Mouse (Mus musculus) forebrain, embryonic 11.5 days (tissue): ENCODE results near the gene Fcho1. TPM values are rescaled to one million over a fixed set of nuclear protein-coding genes. Genes with fewer than 3 reads are reported as not detected.

Experiments used
- ATAC-seq: fragments of 200-750 bp; cut with Nextera tagmentation; replicated peaks from 2 replicates; pipeline ENCODE4 v1.8.0; 2017; ENCODE audit warnings: moderate TSS enrichment; ENCODE audit not compliant: low FRiP score
- DNase-seq: peaks from one replicate; pipeline ENCODE4 v3.0.0-alpha.2; 2017; ENCODE audit warnings: low spot score
- H3K27ac ChIP-seq: fragments of 300-500 bp; sonication (generic); 2 replicates; pipeline ENCODE4 v1.5.1; 2014; ENCODE audit warnings: low read depth, low read length
- H3K27me3 ChIP-seq: fragments of 300-500 bp; sonication (generic); 2 replicates; pipeline ENCODE4 v1.6.1; 2014; ENCODE audit warnings: mild to moderate bottlenecking, low read length, mixed read lengths; ENCODE audit not compliant: control insufficient read depth, insufficient read depth
- H3K36me3 ChIP-seq: fragments of 300-500 bp; sonication (generic); 2 replicates; pipeline ENCODE4 v1.6.1; 2014; ENCODE audit warnings: mild to moderate bottlenecking, low read length, moderate library complexity, mixed read lengths; ENCODE audit not compliant: control insufficient read depth, insufficient read depth
- H3K4me1 ChIP-seq: fragments of 300-500 bp; sonication (generic); replicated peaks from 2 replicates; pipeline ENCODE4 v1.6.1; 2014; ENCODE audit warnings: low read length, mixed read lengths; ENCODE audit not compliant: control insufficient read depth, insufficient read depth
- H3K4me2 ChIP-seq: fragments of 300-500 bp; sonication (generic); 2 replicates; pipeline ENCODE4 v1.6.1; 2014; ENCODE audit warnings: low read depth, mild to moderate bottlenecking, low read length, moderate library complexity, mixed read lengths; ENCODE audit not compliant: severe bottlenecking
- H3K4me3 ChIP-seq: fragments of 300-500 bp; sonication (generic); 2 replicates; pipeline ENCODE4 v1.5.1; 2014; ENCODE audit warnings: low read depth, low read length
- H3K9ac ChIP-seq: fragments of 300-500 bp; sonication (generic); 2 replicates; pipeline ENCODE4 v1.6.1; 2014; ENCODE audit warnings: low read length
- H3K9me3 ChIP-seq: fragments of 300-500 bp; sonication (generic); 2 replicates; pipeline ENCODE4 v1.6.1; 2016; ENCODE audit warnings: low read length, mixed read lengths; ENCODE audit not compliant: control insufficient read depth
- WGBS: fragments of 180-500 bp; shearing (Covaris S2); extraction: QIAGEN DNeasy Blood & Tissue Kit; methylation state at CpG from one replicate; pipeline ENCODE4 v1.1.7; 2014; 5-methylcytosine and 5-hydroxymethylcytosine counted together
- polyA plus RNA-seq: library from polyadenylated mRNA; unstranded; fragments of >200 nt; fragmentation: Nextera tagmentation; extraction: Ambion mirVana; gene quantifications from 2 replicates; pipeline ENCODE4 v1.2.1, GENCODE M21; 2014

The Fcho1 gene
- polyA plus RNA-seq, 1 experiment from 2014 or later, result 21.3 TPM

DNA sequence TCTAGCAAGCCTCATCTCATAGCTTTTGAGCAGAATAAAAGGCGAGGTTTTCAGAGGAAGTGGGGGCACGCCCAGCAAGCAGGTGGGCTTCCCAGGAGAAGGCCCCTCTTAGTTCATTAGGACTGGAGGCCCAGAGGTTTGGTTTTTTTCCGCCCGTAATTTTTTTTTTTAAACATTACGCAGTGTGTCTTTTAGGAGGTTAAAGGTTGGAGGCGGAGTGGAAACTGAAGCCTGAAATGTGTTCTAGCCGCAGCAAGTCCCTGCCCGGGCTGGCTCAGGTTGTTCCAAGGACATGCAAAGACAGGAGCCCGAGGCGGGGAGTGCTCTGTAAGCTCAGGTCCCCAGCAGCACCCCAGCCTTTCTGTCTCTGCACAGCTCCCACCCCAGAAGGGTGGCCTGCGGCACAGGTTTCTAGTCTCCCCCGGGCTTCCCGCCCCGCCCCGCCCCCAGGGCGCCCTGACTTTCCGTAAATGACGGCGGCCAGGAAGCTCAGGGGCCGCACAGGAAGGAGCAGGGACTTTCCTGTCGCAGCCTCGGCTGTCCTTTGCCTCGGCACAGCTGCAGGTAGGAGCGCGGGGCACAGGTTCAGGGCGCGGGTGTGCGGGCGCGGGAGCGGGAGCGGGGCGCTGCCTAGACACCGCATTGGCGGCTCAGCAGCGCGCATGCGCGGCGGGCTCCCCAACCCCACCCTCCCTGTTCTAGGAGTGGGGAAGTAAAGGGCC is 49.3 kb downstream of the Fcho1 start, which contains the start of gene Jak3:
Jak3 (plus strand) TSS at position 277 of the 722 bp plus-strand sequence.
- Histone ChIP-seq H3K27me3 (peaks cover 53% of the 10 kb centered on the region), H3K36me3 (no peaks in the 10 kb centered on the region), H3K4me2 (peak within 1 kb of the TSS; percentile 94), H3K9ac (peak within 1 kb of the TSS; percentile 72), H3K4me1 (peaks cover 7% of the 10 kb centered on the region; the same call in 1 of the 2 replicates), H3K27ac (no peak within 1 kb of the TSS), H3K4me3 (peak within 1 kb of the TSS; percentile 59), H3K9me3 (no peaks in the 10 kb centered on the region)
- 2% methylated on average over 36 of the region's 40 CpGs for WGBS
- DNase-seq (peak; percentile 81), ATAC-seq (0 out of 2 replicates have a peak, but pooled peaks have one; percentile 25)

DNA sequence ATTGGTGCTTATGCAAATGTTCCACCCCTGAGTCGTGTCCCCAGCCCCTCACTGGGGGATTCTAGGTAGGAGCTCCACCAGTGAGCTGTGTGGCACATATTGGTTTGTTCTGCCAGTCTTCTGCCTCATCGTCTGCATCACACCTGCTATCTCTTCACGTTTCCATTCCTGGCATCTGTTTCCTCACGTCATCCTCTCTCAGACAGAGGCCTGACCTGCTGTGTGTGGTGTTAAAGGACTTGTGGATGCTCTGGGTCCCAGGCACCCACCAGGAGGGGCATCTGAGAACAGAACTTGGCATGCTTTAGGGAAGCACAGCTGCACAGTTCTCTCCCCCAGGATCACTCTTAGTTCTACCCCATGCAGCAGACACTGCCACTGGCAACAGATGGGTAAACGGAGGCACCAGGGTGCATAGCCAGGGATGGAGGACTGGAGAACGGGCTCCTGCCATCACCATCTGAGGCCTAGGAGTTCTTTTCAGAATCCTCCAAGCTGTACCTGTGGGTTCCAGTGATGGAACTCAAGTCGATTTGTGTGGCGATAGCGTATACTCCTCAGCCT is 50.0 kb downstream of the Fcho1 start:
- H3K27ac ChIP-seq, result no peak overlapping the region
- no peak overlapping the region; the same call in 1 of the 2 replicates for H3K9ac ChIP-seq
- DNase-seq, result no peak
- no peaks in the 10 kb centered on the region for H3K36me3 ChIP-seq
- H3K4me1 ChIP-seq, result peaks cover 8% of the 10 kb centered on the region; the same call in 1 of the 2 replicates
- 29% methylated on average over 9 of the region's 9 CpGs for WGBS
- no peak overlapping the region; the same call in 1 of the 2 replicates for H3K4me2 ChIP-seq
- peaks cover 47% of the 10 kb centered on the region for H3K27me3 ChIP-seq
- no peaks in the 10 kb centered on the region for H3K9me3 ChIP-seq
- ATAC-seq, result no peak
- peak overlapping the region; percentile 59; the same call in 1 of the 2 replicates for H3K4me3 ChIP-seq

DNA sequence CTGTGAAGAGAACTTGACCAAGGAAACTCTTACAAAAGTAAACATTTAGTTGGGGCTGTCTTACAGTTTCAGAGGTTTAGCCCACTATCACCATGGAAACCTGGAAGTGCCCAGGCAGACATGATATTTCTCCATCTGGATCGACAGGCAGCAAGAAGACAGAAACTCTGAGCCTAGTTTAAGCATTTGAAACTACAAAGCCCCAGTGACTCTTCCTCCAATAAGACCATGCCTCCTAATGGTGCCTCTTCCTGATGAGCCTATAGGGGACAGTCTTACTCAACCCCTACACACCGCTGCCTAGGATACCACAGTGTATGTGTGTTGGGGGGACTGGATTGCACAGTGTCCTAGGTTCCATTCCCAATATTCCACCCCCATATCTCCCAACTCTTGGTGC is 51.4 kb downstream of the Fcho1 start:
- Histone ChIP-seq H3K36me3 (no peaks in the 10 kb centered on the region), H3K9me3 (no peaks in the 10 kb centered on the region), H3K9ac (no peak overlapping the region), H3K4me1 (peaks cover 11% of the 10 kb centered on the region), H3K27ac (no peak overlapping the region), H3K27me3 (peaks cover 38% of the 10 kb centered on the region), H3K4me3 (no peak overlapping the region), H3K4me2 (no peak overlapping the region)
- 76% methylated on average over 2 of the region's 2 CpGs for WGBS
- DNase-seq (no peak), ATAC-seq (no peak)

DNA sequence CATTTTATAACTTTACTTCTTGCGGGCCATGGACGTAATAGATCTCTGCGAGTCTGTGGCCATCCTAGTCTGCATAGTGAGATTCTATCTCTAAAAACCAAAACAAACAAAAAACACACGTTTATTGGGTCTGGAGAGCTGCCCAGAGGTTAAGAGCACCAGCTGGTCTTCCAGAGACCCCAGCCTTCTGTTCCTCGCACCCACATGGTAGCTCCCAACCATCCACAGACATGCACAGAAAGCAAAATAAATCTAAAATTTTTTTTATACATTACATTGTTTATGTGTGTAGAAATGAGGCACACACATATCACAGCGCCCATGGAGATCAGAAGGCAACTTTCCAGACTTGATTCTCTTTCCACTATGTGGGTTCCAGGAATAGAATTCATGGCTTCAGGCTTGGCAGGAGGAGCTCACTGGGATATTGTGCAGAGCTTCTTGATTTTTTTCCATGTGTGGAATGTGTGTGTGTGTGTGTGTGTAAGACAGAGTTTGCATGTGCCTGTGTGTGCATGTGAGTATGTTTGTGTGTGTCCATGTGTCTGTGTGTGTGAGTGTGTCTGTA is 53.3 kb downstream of the Fcho1 start:
- H3K4me2 ChIP-seq, result peak overlapping the region; percentile 96; the same call in 1 of the 2 replicates
- H3K4me3 ChIP-seq, result peak overlapping the region; percentile 61; the same call in 1 of the 2 replicates
- H3K27ac ChIP-seq, result no peak overlapping the region
- peaks cover 23% of the 10 kb centered on the region for H3K27me3 ChIP-seq
- DNase-seq (no peak), ATAC-seq (no peak)
- peaks cover 19% of the 10 kb centered on the region for H3K4me1 ChIP-seq
- 67% methylated on average over 6 of the region's 6 CpGs for WGBS
- no peak overlapping the region; the same call in 1 of the 2 replicates for H3K9ac ChIP-seq
- no peaks in the 10 kb centered on the region for H3K36me3 ChIP-seq
- H3K9me3 ChIP-seq, result no peaks in the 10 kb centered on the region

DNA sequence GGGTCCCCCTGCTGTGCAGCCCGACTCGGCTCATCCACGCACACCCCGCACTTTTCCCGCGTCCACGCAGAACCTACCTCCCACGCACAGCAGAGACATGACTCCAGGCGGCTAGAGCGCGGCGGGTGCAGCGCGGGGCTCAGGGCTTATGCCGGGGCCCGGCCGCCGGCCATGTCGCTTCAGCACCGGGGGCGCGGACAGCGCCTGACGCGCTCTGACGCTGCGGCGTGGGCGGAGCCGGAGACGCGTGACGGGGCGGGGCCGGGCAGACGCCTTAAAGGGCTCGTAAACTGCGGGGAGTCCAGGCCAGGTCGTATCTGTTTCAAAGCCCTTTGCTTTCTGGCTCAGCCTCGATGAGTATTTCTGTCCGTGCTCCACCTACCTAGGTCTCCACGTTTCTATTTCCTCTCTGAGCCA is 54.0 kb downstream of the Fcho1 start, which contains the start of gene Unc13a:
Unc13a (minus strand) TSS at position 209 of the 417 bp plus-strand sequence.
- Histone ChIP-seq H3K27me3 (peaks cover 18% of the 10 kb centered on the region), H3K4me2 (peak within 1 kb of the TSS; percentile 96), H3K4me1 (peaks cover 19% of the 10 kb centered on the region), H3K4me3 (peak within 1 kb of the TSS; percentile 61), H3K9me3 (no peaks in the 10 kb centered on the region), H3K36me3 (no peaks in the 10 kb centered on the region), H3K27ac (peak within 1 kb of the TSS; percentile 25; the same call in 1 of the 2 replicates), H3K9ac (peak within 1 kb of the TSS; percentile 53)
- peak; percentile 68 for ATAC-seq
- peak; percentile 95 for DNase-seq
- WGBS, result under 1% methylated on average over 42 of the region's 42 CpGs

DNA sequence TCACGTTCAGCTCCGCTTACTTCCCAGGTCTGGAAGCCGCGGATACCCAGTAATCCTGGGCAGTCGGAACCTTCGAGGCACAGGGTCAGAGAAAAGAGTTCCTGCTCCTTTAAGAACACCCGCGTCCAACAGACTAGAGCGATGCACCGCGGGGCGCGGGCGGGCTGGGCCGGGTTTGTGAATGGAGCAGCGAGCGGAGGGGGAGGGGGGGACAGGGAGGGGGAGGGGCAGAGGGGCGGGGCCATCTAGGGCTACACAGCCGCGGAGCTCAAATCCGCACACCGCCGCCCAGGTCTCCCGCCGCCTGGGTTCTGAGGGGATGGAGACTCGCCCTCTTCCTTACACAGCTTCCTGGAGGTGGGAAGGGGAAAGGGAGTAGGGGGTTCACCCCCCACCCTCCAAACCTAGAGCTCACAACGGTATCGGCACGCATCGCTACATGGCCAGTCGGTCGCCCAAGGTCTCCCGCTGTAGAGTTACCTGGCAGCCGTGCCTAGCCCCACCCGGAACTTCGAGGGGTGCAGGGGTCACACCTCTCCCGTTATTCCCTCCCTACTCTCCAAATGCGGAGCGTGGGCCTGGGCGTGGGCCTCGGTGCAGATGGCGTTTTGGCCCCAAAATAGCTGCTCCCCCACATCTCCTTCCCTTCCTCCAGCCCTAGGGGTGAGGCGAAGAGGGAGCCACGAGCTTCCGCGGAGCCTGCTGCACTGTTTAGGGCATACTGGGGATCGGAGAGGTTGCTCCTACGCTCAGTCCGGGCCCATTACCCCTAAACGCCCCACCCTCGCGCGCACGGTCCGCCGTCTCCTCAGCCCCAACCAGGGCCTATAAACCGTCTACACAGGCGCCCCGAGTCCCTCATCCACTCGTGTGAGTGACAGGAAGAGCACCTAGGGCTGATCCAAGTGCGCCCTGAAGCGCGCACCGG is 54.6 kb downstream of the Fcho1 start:
- peak; percentile 63 for ATAC-seq

DNA sequence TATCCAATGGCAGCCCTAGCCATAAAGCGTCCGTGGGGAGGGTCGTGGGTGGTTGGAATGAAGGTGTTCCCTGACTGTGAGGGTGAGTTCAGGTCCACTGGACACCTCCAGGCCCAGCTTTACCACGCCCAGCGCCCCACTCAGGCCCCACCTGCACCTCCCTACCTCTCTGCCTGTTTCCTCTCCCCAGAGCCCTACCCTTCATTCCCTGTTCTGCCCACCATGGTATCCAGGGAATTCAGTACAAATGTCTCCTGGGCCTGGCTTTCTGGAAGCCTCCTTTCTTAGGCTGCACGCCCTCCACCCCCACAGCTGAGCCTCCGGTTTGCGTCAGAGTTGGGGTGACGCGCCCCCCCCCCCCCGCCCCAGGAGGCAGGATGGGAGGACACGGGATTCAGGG is 55.3 kb downstream of the Fcho1 start:
- 10% methylated on average over 12 of the region's 12 CpGs for WGBS
- Histone ChIP-seq H3K4me1 (peaks cover 19% of the 10 kb centered on the region), H3K9ac (peak overlapping the region; percentile 53), H3K27ac (no peak overlapping the region; the same call in 1 of the 2 replicates), H3K9me3 (no peaks in the 10 kb centered on the region), H3K27me3 (peaks cover 8% of the 10 kb centered on the region; the same call in 1 of the 2 replicates), H3K36me3 (no peaks in the 10 kb centered on the region), H3K4me3 (peak overlapping the region; percentile 61), H3K4me2 (peak overlapping the region; percentile 96)
- DNase-seq (no peak), ATAC-seq (0 out of 2 replicates have a peak, but pooled peaks have one; percentile 1)

More for the DNA sequence above, 54.6 kb downstream of the Fcho1 start:
- H3K4me1 ChIP-seq, result peaks cover 19% of the 10 kb centered on the region
- peaks cover 14% of the 10 kb centered on the region for H3K27me3 ChIP-seq
- peak overlapping the region; percentile 96 for H3K4me2 ChIP-seq
- peak overlapping the region; percentile 25; the same call in 1 of the 2 replicates for H3K27ac ChIP-seq
- no peaks in the 10 kb centered on the region for H3K9me3 ChIP-seq
- peak; percentile 93 for DNase-seq
- peak overlapping the region; percentile 61 for H3K4me3 ChIP-seq
- peak overlapping the region; percentile 53 for H3K9ac ChIP-seq
- no peaks in the 10 kb centered on the region for H3K36me3 ChIP-seq
- WGBS, result 1% methylated on average over 60 of the region's 64 CpGs
